Mouse (Mus musculus) layer of hippocampus, postnatal 14 days (tissue): Measurements from ENCODE around the gene Rab40b. TPM values are rescaled to one million over a fixed set of nuclear protein-coding genes. Genes with fewer than 3 reads are reported as not detected.

Experiments used
- microRNA-seq, 2 experiments: library from miRNA; unstranded; fragments of <30 nt; microRNA quantifications; one replicate each; pipeline ENCODE4 v1.2.0; 2021
- total RNA-seq, 2 experiments: library from RNA; stranded (reverse); gene quantifications; 2 replicates each; pipeline ENCODE4 v1.2.3; 2021

Gene Rab40b
- total RNA-seq, 2 experiments from 2014 or later: 50.3 to 53.3 TPM

Small RNA genes within 50 kb of the gene (microRNA-seq; reads per million reads assigned to microRNA genes)
- gene Mir7236: 0.57 to 0.68 reads per million in 2 experiments

Other genes with a start within 250 kb of the Rab40b start
- not detected for gene Tex19.1, start 242.1 kb downstream of the Rab40b start, total RNA-seq
- gene Uts2r, start 228.0 kb downstream of the Rab40b start, total RNA-seq: under 1 TPM in 1 of 2 experiments, not detected in 1; 0.45 TPM
- gene Hexdc, start 183.8 kb downstream of the Rab40b start, total RNA-seq: 10 to 100 TPM; 28.3 to 31.3 TPM
- gene Ogfod3, start 183.5 kb downstream of the Rab40b start, total RNA-seq: 1 to 10 TPM; 6.2 to 9.6 TPM
- gene Cybc1, start 158.9 kb downstream of the Rab40b start, total RNA-seq: 10 to 100 TPM; 27.7 to 32.7 TPM
- 10 to 100 TPM; 73.5 to 75.5 TPM for gene Narf, start 151.0 kb downstream of the Rab40b start, total RNA-seq
- gene Foxk2, start 128.3 kb downstream of the Rab40b start, total RNA-seq: 10 to 100 TPM; 95.9 to 97.3 TPM
- gene Wdr45b, start 33.8 kb downstream of the Rab40b start, total RNA-seq: 10 to 100 TPM; 57.1 to 62.8 TPM
- gene Fn3krp, start 33.1 kb upstream of the Rab40b start, total RNA-seq: 10 to 100 TPM; 39.2 to 39.9 TPM
- gene Fn3k, start 46.7 kb upstream of the Rab40b start, total RNA-seq: 10 to 100 TPM; 26.4 to 27.7 TPM
- gene Tbcd, start 63.7 kb upstream of the Rab40b start, total RNA-seq: 10 to 100 TPM; 50.9 to 52.8 TPM
- under 1 TPM; 0.12 to 0.14 TPM for gene Zfp750, start 131.1 kb upstream of the Rab40b start, total RNA-seq